ENCODE assay signal across 9 mouse cellular contexts in genomic region chr6:100608429-100608828, GRCm38 (mm10).
DNase-seq lines count a peak whose midpoint lies in the region; ATAC-seq lines count a peak whose summit lies in the region.
"Had no signal": no experiment of that assay in that cellular context is flagged by ENCODE, and none has a peak within 500 bp of the region (broad histone marks: within the 10 kb centered on the region; RNA-seq: fewer than 3 reads in every experiment).

No protein-coding gene starts in this region.

- H3K36me3 ChIP-seq in liver, embryonic 11.5 days (ENCODE audit: control insufficient read depth, insufficient read depth, low read length) = no peaks in the 10 kb centered on the region; the same call in 1 of the 2 replicates

- ATAC-seq in liver, embryonic 11.5 days (replicated peaks; ENCODE audit: low FRiP score) = no peak

- H3K27me3 ChIP-seq in liver, embryonic 11.5 days (replicated peaks; ENCODE audit: control insufficient read depth, insufficient read depth, low read length) = no peaks in the 10 kb centered on the region
- H3K27me3 ChIP-seq: limb, embryonic 12.5 days had no signal

- no peak overlapping the region for H3K4me2 ChIP-seq in liver, embryonic 11.5 days
- H3K4me2 ChIP-seq: limb, embryonic 12.5 days had no signal

- H3K9ac ChIP-seq in liver, embryonic 11.5 days (ENCODE audit: low read depth, low read length) = no peak overlapping the region
- H3K9ac ChIP-seq: limb, embryonic 12.5 days had no signal

- H3K27ac ChIP-seq in liver, embryonic 11.5 days (ENCODE audit: low read depth, low read length) = no peak overlapping the region
- H3K27ac ChIP-seq: limb, embryonic 12.5 days had no signal

- no peaks in the 10 kb centered on the region for H3K9me3 ChIP-seq in liver, embryonic 11.5 days (ENCODE audit: control insufficient read depth, low read length)
- H3K9me3 ChIP-seq: limb, embryonic 12.5 days had no signal

- DNase-seq in adrenal gland, postnatal 14 days = peak; percentile 20
- DNase-seq in adrenal gland, postnatal 4 days (ENCODE audit: low spot score in 2 of 2) = no peak
- DNase-seq in liver = peak; percentile 62
- DNase-seq in liver, embryonic 11.5 days (ENCODE audit: low spot score) = no peak
- DNase-seq in c-Kit-positive CD71-positive TER-119-negative erythroid progenitor cells, embryonic 14.5 days (ENCODE audit: low read depth) = peak; percentile 43
- peak; percentile 42 for DNase-seq in retina, postnatal 1 day
- no peak for DNase-seq in right cerebral cortex, postnatal 36 days (ENCODE audit: low spot score in 2 of 2)
- no peak for DNase-seq in right cerebral cortex, postnatal 25 days

- 88% methylated on average over 3 of the region's 3 CpGs for WGBS in liver, embryonic 11.5 days

- no peak overlapping the region for H3K4me3 ChIP-seq in liver, embryonic 11.5 days (ENCODE audit: low read depth, low read length)
- H3K4me3 ChIP-seq: limb, embryonic 12.5 days had no signal

- no peaks in the 10 kb centered on the region for H3K4me1 ChIP-seq in liver, embryonic 11.5 days (replicated peaks; ENCODE audit: control insufficient read depth, insufficient read depth, low read length)

Comparison
In these comparisons a context has a peak if more than half of its experiments do, and no peak if none do; other contexts are left out.
1. DNase-seq: peak in adrenal gland, postnatal 14 days (single experiment), liver (single experiment), c-Kit-positive CD71-positive TER-119-negative erythroid progenitor cells, embryonic 14.5 days (single experiment) and retina, postnatal 1 day (single experiment); none in adrenal gland, postnatal 4 days (0 of 2), liver, embryonic 11.5 days (single experiment), right cerebral cortex, postnatal 36 days (0 of 2) and right cerebral cortex, postnatal 25 days (single experiment).